Mouse (Mus musculus) gastrocnemius, postnatal 14 days (tissue): ENCODE measurements around the gene Prdm1. TPM values are rescaled to one million over a fixed set of nuclear protein-coding genes. Genes with fewer than 3 reads are reported as not detected.
A peak's percentile ranks its signal among the peaks of the same experiment; 100 is the strongest.

Source experiments
- DNase-seq: peaks from one replicate; pipeline ENCODE4 v3.0.0; 2021; ENCODE audit warnings: mixed read lengths
- intact Hi-C: fragments of 180-260 bp; cut with DNase I; formaldehyde crosslinking; loops from one replicate; pipeline ENCODE4 v1.15.1; 2025; ENCODE audit warnings: low total_unique reads
- total RNA-seq, 2 experiments: library from RNA; stranded (reverse); gene quantifications; 2 replicates each; pipeline ENCODE4 v1.2.3; 2021

Gene Prdm1
- total RNA-seq, 2 experiments from 2014 or later = 0.89 to 1.8 TPM

DNA sequence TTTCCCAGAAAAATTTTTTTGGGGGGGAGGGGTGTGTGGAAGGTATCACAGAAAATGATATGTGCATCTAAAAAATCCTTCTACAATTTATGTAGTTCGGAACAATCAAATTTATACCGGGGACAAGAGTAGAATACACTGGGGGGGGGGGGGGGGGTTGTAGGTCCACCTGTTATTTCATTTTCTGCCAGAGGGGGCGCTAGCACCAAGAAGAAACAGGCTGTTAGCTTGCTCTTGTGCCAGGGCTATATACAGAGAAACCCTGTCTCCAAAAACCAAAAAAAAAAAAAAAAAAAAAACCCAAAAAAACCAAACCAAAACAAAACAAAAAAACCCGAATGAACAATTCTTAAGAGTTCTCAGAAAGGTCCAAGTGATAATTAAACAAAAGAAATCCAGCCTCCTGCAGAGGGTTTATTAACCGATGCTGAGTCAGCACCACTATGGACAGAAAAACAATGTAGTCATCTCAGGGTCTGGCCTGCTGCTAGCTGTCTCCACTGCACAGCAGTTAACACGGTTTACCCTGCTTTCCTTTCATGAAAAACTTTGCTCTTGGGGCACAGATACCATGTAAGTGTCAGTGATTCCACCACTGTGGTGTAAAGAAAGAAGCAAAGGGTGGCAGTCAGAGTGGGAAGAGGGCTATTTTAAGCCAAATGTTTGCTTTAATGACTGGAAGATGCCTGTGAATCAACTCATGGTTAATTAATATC is 68.0 kb downstream of the Prdm1 start:
- DNase-seq = peak; percentile 57
- intact Hi-C loops = loop anchor here (5.0 kb wide), 1 partner anchor 542 kb away; no protein-coding TSS in a partner anchor

DNA sequence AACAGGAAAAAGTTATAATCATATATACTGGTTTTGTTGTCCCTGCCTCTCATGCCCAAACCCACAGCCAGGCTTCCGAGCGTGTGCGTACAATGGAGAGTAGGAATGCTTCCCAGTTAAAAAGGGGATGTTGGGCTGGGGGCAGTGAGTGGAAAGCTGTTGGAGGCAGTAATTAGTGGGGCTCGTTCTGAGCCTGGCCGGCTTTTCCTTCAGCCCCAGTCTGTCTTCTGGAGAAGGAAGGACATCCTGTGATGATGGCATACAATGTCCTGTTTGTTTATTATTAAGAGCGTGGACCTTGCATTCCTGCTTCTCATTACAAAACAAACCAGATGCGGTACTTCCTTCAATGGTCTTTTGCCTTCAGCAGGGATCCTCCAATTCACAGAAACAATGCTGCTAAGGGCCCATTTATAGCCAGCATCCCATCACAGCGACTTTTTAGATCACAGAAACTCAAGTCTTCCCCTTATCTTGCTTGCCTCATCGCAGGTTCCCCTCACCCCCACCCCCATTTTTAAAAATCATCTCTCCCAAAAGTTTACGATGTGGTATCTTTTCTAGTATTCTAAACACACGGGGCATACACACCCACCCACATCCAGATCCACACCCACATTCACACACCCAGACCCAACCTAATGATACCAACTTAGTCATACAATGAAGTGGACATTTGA is 68.8 kb downstream of the Prdm1 start:
- no peak for DNase-seq
- intact Hi-C loops = no loop called here

DNA sequence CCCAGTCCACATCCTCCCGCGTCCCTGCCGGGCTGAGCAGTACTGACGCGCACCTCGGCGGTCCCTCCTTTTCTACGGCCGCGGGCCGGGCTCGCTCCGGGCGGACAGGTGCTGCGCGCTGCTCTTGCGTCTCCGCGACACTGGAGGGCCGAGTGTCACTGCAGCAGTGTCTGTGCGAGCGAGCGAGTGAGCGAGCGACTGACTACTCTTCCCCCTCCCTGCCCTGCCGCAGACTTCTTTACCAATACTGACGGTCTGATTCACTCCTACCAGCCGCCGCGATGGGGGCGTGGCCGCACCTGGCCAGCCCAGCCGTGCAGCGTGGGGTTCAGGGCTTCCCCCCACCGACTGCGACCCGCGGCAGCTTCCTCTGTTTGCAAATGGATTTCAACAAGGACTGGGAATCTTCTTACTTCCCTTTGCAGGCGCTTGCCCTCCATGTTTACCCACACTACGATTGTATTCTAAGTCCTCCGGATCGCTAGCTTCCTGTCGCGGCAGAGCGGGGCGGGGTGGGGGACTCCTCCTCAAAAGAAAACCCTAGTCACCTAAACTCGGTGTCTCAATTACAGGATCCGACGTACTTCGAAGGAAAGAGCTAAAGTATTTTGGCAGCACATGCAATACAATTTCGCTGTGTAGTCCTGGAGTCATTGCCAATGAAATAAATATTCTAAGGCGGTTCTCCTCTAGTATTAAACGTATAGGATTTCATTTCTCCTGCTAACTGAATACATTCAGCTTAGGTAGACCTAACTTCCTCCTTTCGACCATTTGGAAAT is 69.6 kb downstream of the Prdm1 start:
- intact Hi-C loops = no loop called here
- DNase-seq = peak; percentile 53

DNA sequence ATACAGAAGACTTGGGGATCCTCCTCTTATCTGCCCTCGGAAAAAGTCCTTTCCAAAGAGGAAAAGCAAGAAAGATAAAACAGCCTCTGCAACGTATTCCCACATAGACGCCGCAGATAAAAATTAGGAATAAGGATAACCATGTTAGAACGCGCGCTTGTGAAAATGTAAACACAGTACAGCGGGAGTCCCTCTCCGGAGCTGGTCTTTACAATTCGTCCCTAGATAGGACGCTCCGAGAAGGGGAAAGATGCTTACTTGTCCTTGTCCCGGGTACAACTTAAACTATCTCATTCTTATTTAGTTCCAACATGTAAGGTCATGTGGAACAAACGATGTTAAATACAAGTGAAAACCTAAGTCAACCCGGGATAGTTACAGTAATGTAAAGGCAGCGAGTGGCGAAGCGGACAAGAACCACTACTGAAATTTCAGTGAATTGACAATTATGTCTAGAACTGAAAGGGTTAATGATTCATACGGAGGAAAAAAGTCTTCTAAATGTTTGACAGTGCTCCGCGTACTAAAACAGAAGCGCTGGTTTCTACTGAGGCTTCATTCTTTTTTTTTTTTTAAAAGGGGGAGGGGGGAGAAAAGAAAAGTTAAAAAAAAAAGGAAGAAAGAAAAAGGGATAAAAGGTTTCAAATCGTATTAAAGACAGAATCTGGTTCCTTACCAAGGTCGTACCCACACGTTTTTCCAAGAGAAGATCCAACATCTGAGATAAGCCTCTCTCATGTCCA is 70.3 kb downstream of the Prdm1 start:
- no peak for DNase-seq
- intact Hi-C loops = no loop called here

DNA sequence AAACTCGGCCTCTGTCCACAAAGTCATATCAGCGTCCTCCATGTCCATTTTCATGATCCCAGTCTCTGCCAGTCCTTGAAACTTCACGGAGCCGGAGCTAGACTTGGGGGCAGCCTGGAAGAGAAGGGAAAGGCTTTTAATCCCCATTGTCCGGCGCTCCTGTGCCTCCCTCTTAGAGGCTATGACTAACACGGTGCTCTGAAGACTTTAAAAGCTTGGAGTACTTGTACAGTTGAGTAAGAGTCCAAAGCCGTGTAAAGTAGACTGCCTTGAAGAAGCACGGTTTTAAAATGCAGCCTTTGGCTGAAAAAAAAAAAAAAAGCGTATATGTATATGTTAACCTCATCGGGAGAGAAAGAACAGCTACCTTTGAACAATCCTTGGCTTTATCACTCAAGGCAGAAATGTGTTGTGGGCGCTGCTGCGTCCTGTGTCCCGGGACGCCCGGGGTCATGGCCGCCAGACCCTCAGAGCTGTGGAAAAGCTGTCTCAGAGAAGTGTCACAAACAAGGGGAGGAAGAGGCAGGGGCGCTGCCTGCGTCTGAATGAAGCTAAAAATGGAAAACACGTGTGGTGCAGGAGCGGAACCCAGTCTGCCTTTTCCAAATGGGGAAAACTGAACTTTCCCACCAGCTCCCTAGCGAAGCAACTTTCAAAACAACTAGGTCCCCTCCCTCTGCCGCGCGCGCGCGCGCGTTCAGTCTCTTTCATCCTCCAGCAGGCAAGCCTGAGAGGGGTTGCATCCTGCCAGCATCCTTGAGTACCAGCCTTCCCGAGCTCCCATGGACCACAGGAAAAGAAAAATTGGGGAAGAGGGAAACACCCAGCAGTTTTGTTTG is 71.3 kb downstream of the Prdm1 start:
- peak; percentile 32 for DNase-seq
- intact Hi-C loops = no loop called here

DNA sequence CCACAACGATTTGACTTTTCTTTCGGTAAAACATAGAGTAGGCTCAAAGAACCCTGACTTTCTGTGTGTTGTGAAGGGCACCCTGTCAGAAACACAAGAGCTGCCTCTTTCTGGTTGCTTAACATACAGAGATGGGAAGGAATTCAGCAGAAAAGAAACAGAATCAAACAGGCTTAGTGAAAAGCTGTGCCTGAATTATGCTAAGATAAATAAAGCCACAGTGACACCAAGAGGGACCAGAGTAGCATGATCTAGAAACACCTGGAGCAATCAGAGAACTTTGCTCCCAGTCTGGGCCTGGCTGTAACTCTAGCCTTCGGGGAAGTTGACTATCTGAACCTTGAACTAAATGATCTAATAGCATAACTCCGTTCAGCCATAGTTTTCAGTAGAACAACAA is 73.5 kb downstream of the Prdm1 start:
- no peak for DNase-seq

DNA sequence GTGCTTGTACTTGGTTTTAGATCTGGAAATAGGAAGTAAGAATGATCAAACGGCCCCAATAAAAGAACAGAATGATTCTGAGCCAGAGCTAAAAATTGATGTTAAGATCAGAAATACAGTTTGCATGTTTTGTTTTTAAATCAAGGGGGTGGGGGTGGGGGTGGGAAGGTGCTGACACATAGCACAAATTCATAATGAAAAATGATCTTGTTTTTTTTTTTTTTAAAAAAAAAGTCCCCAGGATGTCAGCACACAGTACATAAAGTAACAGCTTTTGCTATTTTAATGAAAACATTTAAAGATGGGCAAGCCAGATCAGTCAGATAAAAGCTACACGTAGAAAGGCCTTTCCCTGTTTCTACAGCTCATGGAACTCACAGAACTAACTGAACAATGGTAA is 74.2 kb downstream of the Prdm1 start:
- intact Hi-C loops = no loop called here
- DNase-seq = no peak

More for the DNA sequence above, 73.5 kb downstream of the Prdm1 start:
- intact Hi-C loops = no loop called here

DNA sequence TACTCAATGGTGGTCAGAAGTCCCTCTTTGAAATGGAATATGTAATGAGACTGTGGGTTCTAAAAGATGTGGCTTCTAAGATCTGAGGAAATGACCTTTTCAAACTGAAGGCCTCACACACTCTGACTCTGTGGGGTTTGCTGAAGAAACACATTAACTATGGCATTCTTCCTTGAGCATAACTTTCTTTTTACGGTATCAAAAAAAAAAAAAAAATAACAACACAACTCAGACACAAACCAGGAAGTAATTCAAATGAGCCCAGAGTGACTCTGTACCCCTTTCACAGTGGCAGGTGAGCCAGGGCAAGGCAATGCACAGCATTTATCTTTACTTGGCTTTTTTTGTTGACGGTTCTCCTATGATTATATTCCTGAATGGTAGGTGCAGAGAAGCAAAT is 77.5 kb downstream of the Prdm1 start:
- no peak for DNase-seq
- intact Hi-C loops = no loop called here

DNA sequence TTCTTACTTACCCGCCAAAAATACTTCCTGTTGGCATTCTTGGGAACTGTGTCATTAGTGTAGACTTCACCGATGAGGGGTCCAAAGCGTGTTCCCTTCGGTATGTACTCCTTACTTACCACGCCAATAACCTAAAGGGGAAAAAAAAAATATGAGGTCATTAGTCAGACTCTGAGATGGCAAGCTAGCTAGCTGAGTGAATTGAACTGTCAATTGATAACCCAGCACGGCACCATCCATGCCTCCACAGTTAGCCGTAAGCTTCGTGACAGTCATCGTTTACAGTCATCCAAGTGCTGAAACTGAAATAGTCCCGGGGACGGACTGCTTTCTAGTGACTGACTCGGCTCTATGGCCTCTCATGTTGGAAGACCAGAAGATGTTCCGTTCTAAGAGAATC is 78.2 kb downstream of the Prdm1 start:
- no peak for DNase-seq
- intact Hi-C loops = no loop called here

DNA sequence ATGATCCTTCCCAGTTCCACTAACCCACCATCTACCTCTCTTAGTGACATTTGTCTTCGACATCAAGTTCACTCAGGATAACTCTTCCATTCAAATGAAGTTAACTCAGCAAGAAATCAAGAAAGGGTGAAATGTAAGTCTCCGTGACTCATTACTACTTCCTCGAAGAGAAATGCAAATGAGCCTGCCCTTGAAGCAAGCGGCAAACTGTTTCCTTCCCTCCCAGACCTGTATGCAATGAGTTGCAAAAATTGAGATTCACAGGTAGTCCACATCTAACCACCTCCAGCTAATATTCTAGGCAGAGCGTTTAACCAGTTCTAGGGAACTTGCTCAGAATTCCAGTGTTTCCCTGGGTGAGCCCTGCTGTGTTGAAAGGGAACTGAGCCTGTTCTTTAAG is 78.6 kb downstream of the Prdm1 start:
- intact Hi-C loops = no loop called here

DNA sequence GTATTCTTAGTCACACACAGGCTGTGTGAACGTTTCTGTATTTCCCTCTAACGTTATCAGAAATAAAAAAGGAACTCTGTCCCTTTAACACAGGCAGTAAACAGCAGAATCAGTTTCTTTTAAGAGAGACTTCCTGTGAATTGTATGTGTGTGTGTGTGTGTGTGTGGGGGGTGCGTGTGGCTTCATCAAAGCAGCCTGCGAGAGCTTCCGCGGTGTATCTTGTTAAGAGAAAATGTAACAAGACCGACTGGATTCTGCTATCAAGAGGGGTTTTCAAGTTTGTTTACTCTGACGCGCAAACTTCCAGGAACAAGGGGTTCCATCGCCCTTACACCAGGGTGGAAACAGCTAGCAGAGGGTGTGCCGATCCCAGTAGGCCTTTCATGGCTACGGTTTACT is 80.1 kb downstream of the Prdm1 start:
- intact Hi-C loops = no loop called here

More for the DNA sequence above, 78.6 kb downstream of the Prdm1 start:
- no peak for DNase-seq

DNA sequence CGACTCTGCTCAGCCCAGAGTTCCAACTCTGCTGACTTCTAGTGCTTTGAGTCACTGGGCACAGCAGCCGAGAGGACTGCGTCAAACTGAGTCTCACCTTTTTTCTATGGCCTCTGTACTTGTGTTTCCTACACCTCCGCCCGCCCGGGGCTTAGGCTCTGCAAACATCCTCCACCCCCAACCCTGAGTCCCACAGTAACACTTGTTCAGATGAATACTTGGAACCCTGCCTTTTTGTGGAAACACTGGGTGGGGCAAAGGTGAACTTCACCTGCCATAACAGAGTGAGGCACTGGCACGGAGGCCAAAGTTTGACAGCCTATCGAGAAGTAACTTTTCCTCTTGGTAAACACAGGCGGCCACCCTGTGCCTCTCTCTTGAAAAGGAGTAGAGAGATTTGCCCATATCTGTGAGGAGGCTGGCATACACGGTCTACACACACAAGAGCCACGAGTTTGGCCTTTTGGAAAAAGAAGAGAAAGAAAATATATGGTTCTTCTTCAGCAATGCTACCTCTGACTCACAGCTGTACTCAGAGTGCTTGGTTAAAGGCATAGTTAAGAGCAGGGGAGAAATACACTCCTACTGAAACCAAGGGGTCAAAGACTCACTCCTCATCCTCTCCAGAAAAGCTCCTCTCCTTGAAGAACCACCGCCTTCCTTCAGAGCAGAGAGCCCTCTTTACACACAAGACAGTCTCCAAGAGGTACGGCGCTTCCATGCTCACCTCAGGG is 80.7 kb downstream of the Prdm1 start:
- no peak for DNase-seq
- intact Hi-C loops = no loop called here

More for the DNA sequence above, 80.1 kb downstream of the Prdm1 start:
- no peak for DNase-seq

DNA sequence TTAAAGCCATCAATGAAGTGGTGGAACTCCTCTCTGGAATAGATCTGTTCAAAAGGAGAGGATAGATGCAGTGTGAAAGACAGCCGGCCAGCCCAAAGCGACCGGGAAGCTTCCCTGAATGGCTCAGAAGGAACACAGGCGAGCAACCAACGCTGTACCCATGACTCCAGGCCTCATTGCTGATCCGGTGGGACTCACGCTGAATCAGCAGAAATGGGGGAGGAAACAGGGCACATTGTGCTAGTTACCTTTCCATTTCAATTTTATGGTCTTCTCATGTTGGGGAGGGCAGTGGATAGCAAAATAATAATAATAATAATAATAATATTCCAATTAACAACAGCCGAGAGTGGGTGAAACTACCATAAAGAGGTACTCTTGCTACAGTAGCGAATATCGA is 81.3 kb downstream of the Prdm1 start:
- intact Hi-C loops = no loop called here
- no peak for DNase-seq

DNA sequence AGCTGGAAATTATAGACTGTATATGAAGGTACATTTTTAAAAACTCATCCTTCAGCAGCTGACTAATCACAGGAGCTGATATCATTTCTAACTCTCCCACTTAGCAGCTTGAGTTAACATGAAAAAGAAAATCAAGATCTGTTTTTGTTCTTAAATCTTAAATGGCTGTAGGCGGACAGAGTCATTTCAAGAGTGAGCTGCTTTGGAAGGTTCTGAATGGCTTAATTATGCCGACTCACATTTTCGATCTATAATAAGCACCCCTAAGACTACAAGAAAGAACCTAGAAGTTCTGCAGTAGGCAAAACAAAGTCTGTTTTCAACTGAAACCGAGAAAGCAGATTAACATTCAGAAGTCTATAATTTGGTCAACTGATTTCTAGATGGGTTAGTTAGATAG is 83.9 kb downstream of the Prdm1 start:
- no peak for DNase-seq
- intact Hi-C loops = no loop called here

DNA sequence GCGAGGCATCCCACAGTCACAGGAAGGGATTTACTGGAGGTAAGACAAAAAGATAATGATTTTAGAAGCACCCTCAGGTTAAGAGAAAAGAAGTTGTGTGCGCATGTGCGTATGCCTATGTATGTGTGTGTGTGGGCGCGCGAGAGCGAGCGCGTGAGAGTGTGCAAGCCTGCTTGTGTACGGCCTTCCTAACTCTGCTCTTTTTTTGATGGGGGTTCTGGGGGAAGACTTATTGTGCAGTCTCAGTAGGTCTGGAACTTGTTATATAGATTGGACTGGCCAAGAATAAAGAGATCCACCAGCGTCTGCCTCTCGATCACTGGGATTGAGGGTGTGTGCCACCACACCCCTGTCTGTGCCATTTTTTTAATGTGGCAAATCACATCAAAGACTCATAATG is 84.6 kb downstream of the Prdm1 start:
- DNase-seq = no peak
- intact Hi-C loops = no loop called here

DNA sequence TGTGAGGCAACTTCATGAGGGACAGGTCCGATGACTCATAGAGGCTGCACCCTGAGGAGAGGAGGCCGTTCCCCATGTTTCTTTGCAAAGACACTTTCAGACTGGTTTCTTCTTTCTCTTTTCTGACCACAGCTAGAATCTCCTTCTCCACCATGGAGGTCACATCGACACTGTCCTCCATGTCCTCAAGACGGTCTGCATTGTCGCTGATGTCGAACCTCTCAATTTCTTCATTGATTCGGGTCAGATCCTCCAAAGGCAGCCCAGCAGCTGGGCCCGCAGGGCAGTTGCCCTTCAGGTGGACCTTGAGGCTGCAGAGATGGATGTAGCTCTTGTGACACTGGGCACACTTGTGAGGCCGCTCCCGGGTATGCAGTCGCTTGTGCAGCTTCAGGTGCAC is 88.6 kb downstream of the Prdm1 start:
- no peak for DNase-seq
- intact Hi-C loops = no loop called here

DNA sequence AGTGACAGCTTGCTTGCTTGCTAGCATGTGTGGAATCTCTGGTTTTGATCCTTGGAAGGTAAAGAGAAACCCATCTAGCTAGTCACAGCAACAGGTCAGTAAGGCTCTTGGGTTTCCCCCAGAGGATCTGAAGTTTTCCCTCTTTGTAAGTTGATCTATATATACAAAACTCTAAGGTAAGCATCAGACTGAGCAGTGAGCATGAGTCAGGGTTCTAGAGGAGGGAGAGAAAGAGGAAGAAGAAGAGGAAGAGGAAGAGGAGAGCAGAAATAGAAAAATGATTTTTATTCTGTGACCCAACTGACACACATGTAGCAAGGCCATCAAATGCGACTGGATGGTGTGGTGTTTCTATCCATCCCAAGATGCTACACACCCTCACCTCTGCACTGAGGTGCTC is 90.7 kb downstream of the Prdm1 start:
- DNase-seq = no peak
- intact Hi-C loops = no loop called here

DNA sequence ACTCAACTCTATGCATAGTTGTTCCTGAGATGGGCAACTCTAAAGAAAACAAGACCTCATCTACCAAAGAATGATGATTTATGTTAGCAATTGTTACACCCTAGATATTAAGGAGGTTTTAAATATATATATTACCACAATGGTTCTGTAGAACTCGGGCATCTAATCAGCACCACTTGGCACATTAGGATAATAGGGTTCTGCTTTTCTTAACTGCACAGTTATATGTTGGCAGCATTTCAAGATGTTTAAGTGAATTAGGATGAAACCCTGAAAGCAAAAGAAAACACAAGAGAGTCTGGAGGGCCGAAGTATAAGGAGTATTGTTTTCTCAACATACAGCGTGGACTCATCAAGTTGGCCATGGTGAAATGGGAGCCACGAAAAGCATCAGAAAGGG is 92.3 kb downstream of the Prdm1 start:
- intact Hi-C loops = no loop called here

More for the DNA sequence above, 92.3 kb downstream of the Prdm1 start:
- DNase-seq = no peak
